Mouse (Mus musculus) neural tube, embryonic 10.5 days (tissue): ENCODE results near the gene Mdm1.
"Not testable (repeated sequence)": the region's sequence is repeated elsewhere in the genome, so short reads cannot be mapped to it uniquely, and the experiment has no call there.

Source experiments
- DNase-seq: peaks from one replicate; pipeline ENCODE4 v3.0.0-alpha.2; 2017; ENCODE audit warnings: low spot score; ENCODE audit errors: extremely low spot score

Gene Mdm1

DNA sequence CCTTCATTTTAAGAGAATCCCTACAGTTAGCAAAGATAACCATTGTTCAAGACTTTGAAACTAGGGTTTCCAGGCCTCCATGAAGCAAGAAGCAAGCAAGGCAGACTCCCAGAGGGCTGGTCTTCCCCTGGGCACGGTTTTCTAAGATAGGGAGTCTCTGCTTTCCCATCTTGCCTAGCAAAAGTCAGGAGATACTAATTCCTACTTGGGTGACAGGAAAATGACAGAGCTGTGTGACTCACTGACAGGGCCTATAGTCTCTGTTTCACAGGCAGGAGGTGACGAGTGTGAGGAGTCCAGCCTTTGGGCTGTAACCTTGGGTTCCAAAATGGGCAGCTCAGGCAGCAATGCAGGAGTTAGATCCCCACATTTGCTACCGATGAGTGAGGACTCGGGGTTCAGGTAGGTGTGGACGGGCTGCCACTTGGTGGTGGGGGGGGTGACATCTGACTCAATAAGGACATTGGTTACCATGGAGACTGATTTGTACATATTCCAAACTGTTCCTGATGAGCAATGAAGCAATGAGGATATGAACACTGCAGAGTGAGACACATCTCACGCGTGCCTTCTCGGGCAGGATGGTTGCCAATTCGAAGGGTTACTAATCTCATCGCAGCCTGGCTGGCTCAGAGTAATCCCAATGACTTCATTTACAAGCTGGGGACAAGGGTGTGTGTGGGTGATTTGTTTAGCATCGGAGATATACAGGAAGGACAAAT lies 19.0 kb upstream of the Mdm1 start:
- DNase-seq = no peak

DNA sequence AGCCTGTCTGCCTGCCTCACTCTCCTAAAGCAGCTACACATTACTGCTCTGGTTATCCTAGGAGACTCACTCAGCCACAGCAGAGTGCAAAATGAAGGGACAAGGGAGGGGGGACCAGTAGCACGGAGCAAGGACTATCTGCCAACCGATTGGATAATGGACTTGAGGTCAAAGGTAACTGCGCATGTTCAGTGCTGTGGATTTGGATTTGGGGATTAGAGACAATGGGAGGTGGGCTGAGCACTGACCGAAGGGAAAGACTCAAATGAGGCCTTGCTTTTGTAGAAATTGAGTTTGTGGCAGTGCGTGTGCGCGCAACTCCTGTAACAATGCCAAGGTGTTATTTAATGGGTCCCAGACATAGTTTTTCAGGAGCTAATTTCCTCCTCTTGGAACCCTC lies 16.4 kb upstream of the Mdm1 start:
- no peak for DNase-seq

DNA sequence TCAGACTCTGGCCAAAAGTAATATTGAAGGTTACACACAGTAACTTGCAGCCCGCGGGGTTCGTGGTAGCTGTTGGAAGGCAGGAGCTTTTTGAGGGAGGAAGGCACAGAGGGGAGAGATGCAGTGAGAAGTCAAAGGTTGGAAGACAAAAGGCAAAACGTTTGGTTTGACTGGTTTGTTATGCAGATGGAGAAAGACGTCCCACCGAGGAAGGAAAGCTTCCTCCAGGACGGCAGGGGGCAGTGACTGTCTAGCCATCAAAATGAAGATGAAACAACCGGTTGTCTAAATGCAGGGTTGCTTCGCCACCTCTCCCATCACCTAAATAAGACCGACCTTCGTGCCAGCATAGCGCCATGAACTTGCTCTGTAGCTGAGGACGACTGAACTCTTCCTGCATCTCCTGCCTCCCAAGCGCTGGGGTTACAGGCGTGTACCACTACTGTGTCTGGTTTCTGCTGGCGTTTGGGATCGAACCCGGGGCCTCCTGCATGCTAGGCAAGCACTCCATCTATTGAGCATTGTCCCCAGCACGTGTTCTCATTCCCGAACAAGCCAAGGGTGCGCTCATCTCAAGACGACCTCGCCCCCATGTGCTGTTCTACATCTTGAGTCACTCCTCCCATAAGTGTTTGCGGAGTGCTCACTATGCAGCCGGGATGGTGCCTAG lies 15.7 kb upstream of the Mdm1 start:
- DNase-seq = no peak

DNA sequence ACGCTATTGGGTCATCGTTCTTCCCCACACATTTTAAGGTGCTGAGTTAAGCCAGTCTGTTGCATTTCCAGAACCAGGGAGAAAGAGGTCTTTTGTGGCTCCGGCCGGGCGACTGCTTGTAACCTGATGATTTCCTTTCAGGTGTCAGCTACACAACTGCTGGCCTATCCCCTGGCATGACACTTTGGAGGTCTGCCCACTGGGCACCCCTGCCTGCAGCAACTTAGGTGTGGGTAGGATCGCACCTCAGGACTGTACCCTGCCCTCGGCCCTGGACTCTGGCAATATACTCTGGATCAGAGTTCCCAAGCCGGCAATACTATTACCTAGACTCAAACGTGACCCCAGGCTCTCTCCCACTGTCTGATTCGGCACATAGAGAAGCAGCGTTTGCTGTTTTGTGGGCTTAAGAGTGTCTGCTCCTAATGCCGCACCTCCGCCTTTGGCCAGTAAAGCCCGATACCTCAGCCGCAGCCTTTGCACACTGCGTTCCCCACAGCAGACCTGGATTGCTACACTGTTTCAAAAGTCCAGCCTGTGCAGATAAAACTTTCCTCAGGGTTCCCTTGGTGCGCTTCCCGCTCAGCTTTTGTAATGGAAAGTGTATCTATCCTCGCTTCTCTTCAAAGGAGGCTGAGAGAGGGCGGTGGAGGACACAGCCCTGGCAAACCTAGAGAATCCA lies 12.5 kb upstream of the Mdm1 start:
- DNase-seq = no peak

DNA sequence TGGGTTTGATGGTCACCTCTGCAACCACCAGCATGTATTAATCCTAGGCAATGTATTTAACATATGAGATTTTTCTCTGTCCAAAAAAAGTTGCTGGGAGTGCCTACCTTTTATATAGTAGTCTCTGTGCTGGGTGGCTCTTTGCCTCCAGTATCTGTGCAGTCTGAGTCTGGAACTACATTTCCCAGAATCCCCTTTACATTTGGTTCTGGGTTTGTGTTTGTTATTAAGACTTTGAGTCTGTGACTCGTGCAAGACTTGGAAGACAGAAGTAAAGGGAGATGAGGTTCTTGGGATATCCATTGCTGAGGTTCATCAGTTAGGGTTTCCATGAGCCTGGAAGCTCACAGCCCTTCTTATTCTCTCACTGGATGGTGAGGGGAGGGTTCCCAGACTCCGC lies 11.6 kb upstream of the Mdm1 start:
- DNase-seq = no peak

DNA sequence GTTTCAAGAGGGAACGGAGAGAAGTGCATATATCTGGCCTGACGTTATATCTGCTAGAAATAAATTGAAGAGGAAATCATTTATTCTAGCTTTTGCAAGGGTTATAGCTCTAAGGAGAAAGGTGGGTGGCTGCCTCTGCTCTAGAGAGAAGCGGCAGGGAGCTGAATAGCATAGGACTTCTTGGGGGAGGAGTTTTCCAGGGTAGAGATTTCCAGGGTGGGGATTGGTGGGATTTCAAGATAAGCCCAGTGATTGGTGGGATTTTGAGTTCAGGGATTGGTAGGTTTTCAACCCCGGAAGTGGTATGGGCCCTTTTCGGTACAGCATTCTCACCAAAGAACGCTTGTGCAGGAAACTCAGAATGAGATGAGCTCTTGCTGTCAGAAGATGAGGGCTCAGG lies 8.6 kb upstream of the Mdm1 start:
- no peak for DNase-seq

DNA sequence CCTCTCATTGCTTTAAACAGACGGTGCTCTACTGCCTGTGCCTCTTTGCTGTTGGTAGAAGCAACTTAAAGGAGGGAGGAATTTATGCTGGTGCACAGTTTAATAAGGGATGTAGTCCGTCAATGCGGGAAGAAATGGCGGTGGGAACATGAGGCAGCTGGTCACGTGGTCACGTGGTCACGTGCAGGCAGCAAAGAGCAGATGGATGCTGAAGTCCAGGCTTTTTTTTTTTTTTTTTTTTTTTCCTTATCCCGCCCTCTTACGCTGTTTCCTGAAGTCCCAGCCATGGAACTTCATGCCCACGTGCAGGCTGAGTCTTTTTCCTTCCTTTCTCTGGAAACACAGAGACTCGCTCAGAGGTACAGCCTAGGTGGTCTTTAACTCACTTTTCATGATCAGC lies 3.1 kb upstream of the Mdm1 start:
- DNase-seq = no peak

DNA sequence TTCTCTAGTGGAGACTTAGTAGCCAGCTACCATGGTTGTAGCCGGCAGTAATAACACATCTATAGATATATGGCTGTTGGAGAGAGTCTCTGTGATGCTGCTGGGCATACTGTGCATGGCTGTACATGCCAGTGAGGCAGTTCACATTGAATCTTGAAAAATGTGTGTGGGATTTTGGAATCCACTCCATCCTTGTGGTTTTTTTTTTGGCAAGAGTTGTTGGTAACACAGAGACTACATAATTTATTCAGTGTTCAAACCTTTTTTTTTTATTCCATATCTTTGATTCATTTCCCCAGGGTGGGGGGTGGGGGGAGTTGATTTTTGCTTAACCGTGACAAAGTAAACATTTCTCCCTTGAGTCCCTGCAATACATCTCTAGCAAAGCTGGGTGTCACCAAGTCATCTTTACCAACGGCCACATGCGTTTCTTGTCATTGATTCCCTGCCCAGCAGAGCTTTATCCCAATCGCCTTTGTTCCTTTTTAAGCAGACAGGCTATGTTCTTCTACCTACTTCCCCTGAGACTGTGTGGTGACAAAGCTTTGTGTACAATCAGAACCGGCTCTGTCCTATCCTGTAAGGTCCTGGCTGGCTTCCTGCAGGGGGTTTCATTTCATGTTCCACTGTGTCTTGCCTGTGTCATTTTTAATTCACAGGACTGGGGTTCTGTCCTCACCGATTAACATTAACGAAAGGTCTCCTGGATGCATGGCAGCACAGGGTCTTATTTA lies 1.6 kb upstream of the Mdm1 start:
- no peak for DNase-seq

DNA sequence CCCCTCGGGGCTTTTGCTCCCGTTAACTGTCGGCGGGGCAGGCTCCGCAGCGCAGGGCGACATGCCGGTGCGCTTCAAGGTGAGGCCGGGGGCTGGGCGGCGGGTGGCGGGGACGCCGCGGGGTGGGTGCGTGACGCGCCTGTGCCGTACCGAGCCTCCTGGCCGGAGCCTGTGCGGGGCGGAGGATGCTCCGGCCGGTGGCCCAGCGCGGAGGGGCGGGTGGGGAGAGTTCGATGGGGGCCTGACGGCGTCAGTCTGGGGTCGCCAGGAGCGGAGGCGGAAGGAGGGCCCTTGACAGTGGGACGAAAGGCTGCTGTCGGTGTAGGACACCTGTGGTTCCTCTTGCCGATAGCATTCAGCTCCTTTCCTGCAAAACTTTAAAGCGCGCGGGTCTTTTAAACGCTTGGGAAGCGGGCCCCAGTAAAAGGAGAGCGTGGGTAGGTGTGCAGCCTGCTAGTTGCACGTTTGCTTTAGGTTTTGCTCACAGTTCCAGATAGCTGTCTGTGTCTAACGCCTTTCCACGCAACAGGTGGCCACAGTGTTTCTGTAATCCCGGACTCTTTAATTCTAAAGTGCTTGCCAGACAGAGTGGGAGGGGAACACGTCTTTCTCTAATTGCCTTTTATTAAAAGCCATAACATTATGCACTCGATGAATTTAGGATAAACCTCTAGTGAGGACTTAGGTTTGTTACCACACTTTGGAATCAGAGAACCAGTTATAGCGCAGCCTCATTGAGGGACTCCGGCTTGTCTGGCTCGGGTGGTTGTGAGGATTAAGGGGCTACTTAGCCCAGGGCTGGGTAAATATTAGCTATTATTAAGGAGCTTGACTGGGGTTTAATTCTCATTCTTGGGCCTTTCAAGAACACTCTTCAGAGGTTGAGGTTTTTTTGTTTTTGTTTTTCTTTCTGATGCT lies 532 bp downstream of the Mdm1 start:
- no peak for DNase-seq

DNA sequence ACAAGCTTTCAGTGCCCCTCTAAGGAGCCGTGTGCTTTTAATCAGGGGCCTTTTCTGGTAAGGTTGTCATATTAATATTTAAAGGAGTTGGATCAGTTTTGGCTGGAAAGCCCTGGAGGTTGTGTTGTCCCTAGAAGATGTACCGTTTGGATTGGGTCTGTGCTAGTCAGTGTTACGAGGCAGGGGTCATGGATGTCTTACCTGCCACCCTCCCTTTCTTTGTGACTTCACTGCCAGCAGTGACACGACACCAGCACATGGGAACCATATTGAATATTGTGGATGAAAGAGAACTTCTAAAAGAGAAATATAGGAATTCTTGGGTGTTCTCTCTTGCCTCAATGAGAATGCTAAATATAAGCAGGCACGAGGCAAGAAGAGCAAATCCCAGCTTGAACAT lies 7.8 kb downstream of the Mdm1 start:
- no peak for DNase-seq

DNA sequence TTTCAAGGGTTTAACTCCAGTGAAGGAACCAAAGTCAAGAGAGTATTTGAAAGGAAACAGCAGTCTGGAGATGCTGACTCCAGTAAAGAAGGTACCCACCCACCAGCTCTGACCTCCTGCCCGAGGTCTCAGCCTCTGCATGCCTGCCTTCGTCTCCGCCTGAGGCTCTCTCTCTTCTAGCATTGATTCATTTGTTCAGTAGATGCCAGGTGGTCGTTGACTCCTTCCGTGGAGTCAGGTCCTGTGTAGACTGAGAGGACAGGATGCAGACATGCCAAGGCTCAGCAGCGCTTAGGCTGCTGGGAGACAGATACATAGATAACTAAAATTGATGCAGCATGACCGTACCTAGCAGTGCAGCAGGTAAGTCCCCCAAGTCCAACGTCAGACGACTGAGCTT lies 9.3 kb downstream of the Mdm1 start:
- DNase-seq = no peak

DNA sequence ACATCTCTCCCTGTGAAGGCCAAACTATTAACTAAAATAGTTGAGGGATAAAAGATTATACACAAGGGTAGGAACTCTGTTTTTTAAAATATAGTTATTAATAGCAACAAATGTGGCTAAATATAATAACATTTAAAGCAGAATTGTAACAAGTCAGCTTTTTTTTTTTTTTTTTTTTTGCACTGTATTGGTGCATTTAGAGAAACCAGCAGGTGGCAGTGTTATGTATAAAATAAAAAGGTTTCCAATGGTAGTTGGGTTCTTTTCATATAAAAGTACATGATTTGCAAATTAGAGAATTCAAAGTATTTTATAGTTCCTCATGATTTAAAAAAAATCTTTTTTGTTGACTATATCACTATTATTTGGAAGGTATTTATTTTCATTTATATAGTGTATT lies 14.3 kb downstream of the Mdm1 start:
- DNase-seq = no peak

DNA sequence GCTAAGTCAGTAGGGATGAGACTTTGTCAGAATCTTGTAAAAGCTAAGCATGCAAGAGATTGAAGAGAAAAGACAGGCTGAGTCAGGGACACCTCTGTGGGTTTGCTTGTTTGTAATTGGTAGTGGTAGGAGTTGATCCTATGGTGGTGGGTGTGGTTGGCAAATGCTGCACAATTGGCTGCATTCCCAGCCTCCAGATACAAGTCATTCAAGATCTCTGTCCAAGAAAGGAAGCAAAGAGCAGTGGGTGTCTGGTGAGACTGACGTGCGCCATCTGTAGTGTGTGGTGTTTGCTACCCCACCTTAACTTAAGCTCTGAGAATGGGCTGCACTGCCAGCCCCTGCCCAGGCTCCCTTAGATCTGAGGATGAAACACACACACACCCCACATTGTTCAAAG lies 19.5 kb downstream of the Mdm1 start:
- DNase-seq = no peak

DNA sequence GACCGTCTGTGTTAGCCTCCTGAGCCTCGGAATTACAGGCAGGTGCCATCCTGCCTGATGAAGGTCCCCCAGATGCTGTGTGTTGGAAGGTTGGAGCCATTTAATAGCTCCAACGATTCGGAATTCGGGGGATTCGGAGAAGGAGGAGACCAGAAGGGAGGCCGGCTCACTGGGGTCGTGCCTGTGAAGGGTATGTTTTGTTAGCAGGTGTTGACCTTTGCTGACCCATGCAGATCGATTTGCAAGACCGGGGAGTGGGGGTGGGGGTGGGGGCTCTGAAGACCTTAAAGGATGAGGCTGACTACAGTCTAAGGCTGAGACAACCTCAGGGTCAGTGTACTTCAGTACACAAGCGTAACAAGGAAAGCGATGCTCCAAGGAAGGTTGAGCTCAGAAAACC lies 27.6 kb downstream of the Mdm1 start:
- DNase-seq = peak; percentile 17

DNA sequence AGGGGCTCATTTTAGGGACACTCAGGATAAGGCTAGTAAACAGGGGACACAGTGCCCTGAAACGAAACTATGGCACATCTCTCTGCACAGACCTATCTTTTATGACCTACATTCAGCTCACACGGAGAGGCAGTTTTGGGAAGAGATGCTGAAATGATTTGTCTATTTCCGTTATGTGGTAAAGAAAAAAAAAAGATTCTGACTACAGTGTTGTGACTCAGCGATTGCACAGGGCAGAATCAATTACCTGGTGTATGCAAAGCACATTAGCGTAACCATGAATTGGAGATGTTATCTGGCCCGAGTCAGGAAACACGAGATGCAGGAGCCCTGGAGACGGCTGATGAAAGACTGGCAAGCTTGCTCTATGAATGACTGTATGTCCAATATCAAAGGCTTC lies 30.8 kb downstream of the Mdm1 start:
- DNase-seq = no peak

DNA sequence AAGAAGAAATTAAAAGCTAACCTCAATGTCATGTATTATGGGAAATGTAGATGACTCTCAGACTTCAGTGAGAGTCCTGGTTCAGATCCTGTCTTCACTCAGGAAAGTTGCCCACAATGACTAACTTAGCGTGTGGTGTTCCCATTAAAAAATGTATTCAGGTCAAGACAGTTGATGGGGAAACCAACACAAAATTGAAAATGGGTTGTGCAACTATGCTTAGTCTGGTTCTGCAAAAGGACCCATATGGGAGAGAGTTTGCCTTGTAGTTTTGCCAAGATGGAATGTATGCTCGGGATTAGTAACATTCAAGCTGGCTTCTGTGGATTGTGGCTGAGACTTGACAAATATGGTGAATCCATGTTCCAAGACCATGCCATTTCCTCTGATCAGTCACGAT lies 31.3 kb downstream of the Mdm1 start:
- DNase-seq = no peak

DNA sequence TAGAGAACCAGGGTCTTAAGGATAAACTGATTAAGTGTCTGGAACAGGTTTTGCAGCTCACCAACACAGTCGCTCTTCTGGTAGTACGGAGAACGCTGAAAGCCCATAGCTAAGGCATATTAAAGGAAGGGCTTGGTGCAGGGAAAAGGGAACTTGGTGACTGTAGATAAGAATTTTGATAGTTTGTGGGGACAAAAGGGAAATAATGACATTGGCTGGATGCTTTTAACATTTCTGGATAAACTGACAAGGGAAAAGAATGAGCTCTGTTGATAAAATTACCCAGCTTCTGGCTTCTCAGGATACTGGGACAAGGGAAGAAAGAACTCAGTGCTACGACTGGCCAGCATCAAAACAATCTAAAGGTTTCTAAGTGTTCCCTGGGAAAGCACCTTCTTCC lies 33.9 kb downstream of the Mdm1 start:
- DNase-seq = not testable (repeated sequence)

DNA sequence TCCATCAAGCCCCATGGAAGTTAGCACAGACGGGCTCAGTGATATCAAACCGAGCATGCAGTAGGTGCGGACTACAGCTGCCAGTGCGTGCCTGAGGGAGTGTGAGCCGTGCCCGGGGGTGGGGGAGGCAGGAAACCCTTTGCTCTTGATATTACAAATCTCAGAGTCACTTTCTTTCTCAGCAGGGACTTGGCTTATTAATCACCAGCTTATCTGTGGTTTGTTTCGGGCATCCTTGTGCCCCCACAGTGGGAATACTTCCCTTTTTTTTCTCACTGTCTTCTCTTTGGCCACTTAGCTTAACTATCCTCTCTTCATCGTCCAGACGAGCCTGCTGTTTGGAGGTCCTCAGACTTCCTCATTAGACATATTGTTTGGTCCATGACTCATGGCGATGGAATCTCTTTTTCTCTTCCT lies 37.1 kb downstream of the Mdm1 start:
- no peak for DNase-seq

DNA sequence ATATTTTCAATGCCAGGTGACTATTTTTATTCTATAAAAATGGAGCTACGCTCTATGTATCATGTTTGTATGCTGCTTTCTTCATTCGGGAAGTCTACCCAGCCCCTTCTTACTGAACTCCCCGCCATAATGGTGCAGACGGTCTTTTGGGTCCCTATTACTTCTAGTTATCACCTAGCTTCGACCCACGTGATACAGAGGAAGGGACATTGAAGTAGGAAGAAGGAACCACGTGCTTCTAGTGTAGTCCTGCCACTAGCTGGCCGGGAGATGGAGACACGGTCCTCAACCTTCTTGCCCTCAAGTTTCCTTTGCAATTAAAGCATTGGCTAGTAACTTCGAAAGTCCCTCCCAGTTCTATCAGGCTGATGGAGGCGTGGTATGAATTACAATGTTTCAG lies 37.7 kb downstream of the Mdm1 start:
- no peak for DNase-seq

DNA sequence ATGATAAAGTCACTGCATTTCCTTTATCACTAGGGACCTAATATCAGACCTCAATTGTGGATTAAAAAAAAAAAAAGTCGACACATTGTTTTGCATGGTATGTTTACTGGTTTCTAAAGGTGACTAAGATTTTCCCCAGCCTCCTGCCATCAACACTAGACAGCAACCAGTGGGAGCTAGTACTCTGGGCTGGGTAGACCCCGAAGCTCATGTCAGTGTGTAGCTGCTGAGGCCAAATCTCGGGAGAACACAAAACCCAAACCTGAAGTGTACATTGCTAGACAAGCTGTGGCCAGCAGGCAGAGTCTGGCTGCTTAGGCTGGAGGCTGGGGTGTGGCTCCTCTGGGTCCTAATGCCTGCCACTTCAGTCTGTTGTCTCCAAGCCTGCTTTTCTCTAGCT lies 53.5 kb downstream of the Mdm1 start:
- DNase-seq = not testable (repeated sequence)

DNA sequence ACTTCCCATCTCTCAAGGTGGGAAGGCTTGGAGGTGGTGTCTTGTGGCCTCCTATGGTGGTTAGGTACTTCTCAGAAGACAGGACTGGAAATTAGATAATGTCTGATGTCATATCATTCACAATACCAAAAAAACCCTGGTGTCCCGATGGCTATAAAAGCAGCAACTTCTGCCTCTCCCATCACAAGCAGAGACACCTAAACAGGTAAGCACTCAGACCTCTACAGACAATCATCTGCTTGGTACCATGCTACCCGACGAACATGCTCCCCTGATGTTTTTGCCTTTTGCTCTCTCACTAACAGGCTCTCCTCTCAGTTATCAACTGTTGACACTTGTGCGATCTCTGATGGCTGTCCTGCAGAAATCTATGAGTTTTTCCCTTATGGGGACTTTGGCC lies 63.0 kb downstream of the Mdm1 start, which contains the start of gene Il22:
Il22 (plus strand) TSS at position 301 of the 400 bp plus-strand sequence.
- no peak for DNase-seq
